Mouse (Mus musculus): ENCODE results near the gene Akr1b8. TPM values are rescaled to one million over a fixed set of nuclear protein-coding genes. Genes with fewer than 3 reads are reported as not detected.
"Not testable (repeated sequence)": the region's sequence is repeated elsewhere in the genome, so short reads cannot be mapped to it uniquely, and the experiment has no call there.

Gene Akr1b8
- polyA plus RNA-seq, 1 experiment from 2014 or later = 11.8 TPM

DNA sequence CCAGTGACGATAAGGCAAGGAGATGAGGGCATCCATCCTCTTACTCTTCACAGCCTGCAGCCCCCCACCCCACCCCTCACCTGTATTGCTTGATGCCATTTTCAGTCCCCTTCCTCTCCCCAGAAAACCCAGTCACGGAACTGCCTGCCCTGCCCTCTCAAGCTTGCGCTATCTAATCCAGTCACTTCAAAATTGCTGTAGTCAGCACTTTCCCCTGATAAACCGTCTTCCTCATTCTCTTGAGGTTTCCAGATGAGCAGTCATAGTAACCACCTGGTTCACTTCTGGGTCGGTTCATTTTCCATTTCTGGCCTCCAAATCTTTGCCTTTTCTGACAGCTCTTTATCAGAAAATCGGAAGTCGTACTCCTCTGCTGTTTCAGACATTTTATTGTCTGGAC lies 19.9 kb downstream of the Akr1b8 start:
- H3K36me3 ChIP-seq = no peaks in the 10 kb centered on the region
- no peak overlapping the region for H3K9ac ChIP-seq (replicated peaks)

GRCm38 (mm10) chr6:34375888-34376287 lies 22.0 kb downstream of the Akr1b8 start:
- ATAC-seq (ENCODE audit: insufficient number of reproducible peaks, insufficient read depth, low FRiP score, low TSS enrichment, low read depth) = not testable (repeated sequence)
- WGBS = 87% methylated on average over 5 of the region's 5 CpGs

More for the DNA sequence above, 19.9 kb downstream of the Akr1b8 start:
- H3K4me1 ChIP-seq (replicated peaks) = no peaks in the 10 kb centered on the region; the same call in 1 of the 2 replicates
- H3K27me3 ChIP-seq = no peaks in the 10 kb centered on the region
- no peak overlapping the region for H3K27ac ChIP-seq
- H3K4me2 ChIP-seq = no peak overlapping the region
- no peak for ATAC-seq (ENCODE audit: insufficient number of reproducible peaks, insufficient read depth, low FRiP score, low TSS enrichment, low read depth)
- no peaks in the 10 kb centered on the region for H3K9me3 ChIP-seq
- no peak overlapping the region for H3K4me3 ChIP-seq (replicated peaks)
- 84% methylated on average over 7 of the region's 7 CpGs for WGBS

DNA sequence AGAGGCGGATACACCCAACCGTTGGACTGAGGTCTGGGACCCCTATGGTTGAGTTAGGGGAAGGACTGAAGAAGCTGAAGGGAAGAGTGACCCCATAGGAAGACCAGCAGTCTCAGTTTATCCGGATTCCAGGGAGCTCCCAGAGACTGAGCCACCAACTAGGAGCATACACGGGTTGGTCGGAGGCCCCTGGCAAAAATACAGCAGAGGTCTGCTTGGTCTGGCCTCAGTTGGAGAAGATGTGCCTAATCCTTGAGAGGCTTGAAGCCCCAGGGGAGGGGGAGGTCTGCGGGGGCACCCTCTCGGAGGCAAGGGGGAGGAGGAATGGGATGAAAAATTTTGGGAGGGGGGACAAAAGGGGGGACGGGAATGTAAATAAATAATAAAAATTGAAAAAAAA lies 29.5 kb downstream of the Akr1b8 start:
- Histone ChIP-seq H3K27me3 (no peaks in the 10 kb centered on the region), H3K27ac (no peak overlapping the region), H3K9me3 (no peaks in the 10 kb centered on the region), H3K9ac (replicated peaks) (no peak overlapping the region), H3K4me2 (0 out of 2 replicates have a peak overlapping the region, but pooled peaks have one; percentile 74), H3K4me1 (replicated peaks) (peaks cover 9% of the 10 kb centered on the region; the same call in 1 of the 2 replicates), H3K36me3 (no peaks in the 10 kb centered on the region), H3K4me3 (replicated peaks) (no peak overlapping the region)
- no peak for ATAC-seq (ENCODE audit: insufficient number of reproducible peaks, insufficient read depth, low FRiP score, low TSS enrichment, low read depth)
- WGBS = 54% methylated on average over 8 of the region's 8 CpGs

More at GRCm38 (mm10) chr6:34375888-34376287, 22.0 kb downstream of the Akr1b8 start:
- not testable (repeated sequence) for H3K4me2 ChIP-seq; H3K4me3 ChIP-seq (replicated peaks); H3K9me3 ChIP-seq; H3K9ac ChIP-seq (replicated peaks); H3K4me1 ChIP-seq (replicated peaks); H3K27me3 ChIP-seq; H3K36me3 ChIP-seq; H3K27ac ChIP-seq

DNA sequence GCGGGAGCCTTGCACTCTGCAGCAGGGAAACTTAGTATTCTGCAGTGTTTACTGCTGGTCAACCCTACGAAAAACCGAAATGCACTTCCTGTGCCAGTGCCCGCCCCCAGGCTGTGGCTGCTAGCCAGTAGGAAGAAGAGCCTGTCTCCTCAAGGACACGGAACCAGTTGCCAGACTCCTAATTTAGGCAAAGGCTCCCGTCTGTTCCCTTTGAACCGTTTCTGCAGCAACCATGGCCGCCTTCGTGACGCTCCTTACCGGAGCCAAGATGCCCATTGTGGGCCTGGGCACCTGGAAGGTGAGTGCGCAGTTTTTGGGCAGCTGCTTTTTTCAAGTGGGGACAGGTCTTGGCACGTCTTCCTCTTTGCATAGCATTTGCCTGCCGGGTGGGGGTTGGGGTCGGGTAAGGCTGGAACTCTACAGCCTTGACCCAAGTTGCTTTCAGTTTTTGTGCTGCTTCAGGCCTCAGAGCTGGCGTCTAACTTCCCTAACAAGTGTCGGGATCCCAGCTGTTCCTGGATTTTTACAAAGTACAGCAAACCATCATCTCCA lies 30.3 kb downstream of the Akr1b8 start, which contains the start of gene Akr1b10:
TSS of gene Akr1b10 (plus strand) at position 109 of the 552 bp plus-strand sequence.
- Histone ChIP-seq H3K9me3 (no peaks in the 10 kb centered on the region), H3K9ac (replicated peaks) (peak within 1 kb of the TSS; percentile 51; the same call in 1 of the 2 replicates), H3K27ac (peak within 1 kb of the TSS; percentile 59), H3K27me3 (no peaks in the 10 kb centered on the region), H3K36me3 (peaks cover 6% of the 10 kb centered on the region; the same call in 1 of the 2 replicates), H3K4me2 (peak within 1 kb of the TSS; percentile 74), H3K4me3 (replicated peaks) (peak within 1 kb of the TSS; percentile 51), H3K4me1 (replicated peaks) (peaks cover 9% of the 10 kb centered on the region; the same call in 1 of the 2 replicates)
- no peak for ATAC-seq (ENCODE audit: insufficient number of reproducible peaks, insufficient read depth, low FRiP score, low TSS enrichment, low read depth)
- WGBS = under 1% methylated on average over 17 of the region's 17 CpGs

DNA sequence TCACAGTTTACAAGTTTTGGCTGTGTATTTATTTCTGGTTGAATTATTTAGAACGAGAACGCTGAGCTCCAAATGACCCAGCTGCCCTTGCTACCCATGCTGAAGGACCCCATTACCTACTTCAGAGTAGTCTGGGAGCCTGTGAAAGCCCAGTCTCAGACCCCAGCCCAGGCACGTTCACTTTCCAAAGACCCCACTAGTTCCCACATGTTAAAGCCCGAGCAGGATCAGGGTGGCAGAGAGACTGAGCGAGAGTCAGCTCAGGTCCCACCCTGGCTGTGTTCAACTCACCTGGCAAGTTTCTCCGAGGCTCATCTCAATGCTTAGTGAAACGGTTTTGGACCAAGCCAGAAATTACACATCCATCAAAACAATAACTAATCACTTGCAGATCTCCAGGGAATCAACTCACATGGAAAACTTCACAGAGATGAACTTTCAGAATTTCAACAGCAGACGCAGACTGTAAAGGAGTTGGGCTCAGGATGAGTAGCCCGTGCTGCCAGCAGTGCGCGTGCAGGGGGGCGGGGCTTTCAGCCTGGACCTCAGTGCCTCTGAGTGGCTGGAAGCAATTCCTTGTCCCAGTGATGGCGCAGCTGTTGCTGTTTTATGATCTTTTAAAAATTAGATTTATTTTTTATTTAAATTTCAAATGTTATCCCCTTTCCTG lies 30.9 kb downstream of the Akr1b8 start:
- Histone ChIP-seq H3K27me3 (no peaks in the 10 kb centered on the region), H3K4me2 (peak overlapping the region; percentile 74), H3K27ac (peak overlapping the region; percentile 59), H3K9me3 (no peaks in the 10 kb centered on the region), H3K36me3 (peaks cover 6% of the 10 kb centered on the region; the same call in 1 of the 2 replicates), H3K9ac (replicated peaks) (peak overlapping the region; percentile 51; the same call in 1 of the 2 replicates), H3K4me1 (replicated peaks) (peaks cover 9% of the 10 kb centered on the region; the same call in 1 of the 2 replicates), H3K4me3 (replicated peaks) (peak overlapping the region; percentile 51)
- 1% methylated on average over 13 of the region's 13 CpGs for WGBS
- peak; percentile 74 for ATAC-seq (ENCODE audit: insufficient number of reproducible peaks, insufficient read depth, low FRiP score, low TSS enrichment, low read depth)

DNA sequence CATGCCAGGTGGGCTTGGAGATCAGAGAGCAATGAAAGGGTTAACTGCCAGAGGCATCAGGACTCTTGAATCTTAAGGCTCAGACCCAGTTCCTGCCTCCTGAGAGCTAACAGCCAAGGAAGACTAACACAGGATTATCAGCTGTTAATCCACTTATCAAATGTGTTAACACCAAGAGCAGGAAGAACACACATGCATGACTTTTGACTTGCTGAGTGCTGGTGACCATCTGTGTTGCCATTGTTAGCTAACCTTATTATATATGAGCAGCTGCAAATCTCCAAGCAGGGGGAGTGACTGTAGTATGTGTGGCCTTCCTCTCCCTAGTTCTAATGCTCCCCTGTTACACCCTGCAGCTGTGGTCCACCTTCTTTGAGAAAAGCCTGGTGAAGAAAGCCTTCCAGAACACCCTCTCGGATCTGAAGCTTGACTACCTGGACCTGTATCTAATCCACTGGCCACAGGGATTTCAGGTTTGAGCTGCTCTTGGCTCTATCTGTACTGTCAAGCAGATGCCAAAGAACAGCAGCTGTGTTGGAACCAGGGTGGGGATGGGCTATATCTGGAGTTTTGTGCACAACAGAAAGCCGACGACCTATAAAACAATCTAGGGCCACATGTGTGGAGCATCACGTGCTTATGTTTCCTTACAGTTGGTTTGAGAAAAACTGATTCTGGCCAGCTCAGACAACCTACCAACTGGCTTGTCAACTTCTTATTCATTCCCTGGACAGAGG lies 34.7 kb downstream of the Akr1b8 start:
- no peak for ATAC-seq (ENCODE audit: insufficient number of reproducible peaks, insufficient read depth, low FRiP score, low TSS enrichment, low read depth)
- Histone ChIP-seq H3K4me2 (no peak overlapping the region), H3K9ac (replicated peaks) (no peak overlapping the region), H3K27ac (no peak overlapping the region), H3K36me3 (peaks cover 33% of the 10 kb centered on the region), H3K4me3 (replicated peaks) (no peak overlapping the region), H3K27me3 (no peaks in the 10 kb centered on the region), H3K4me1 (replicated peaks) (peaks cover 8% of the 10 kb centered on the region; the same call in 1 of the 2 replicates), H3K9me3 (0 out of 2 replicates have a peak, but pooled peaks cover 6% of the 10 kb centered on the region)
- 81% methylated on average over 4 of the region's 4 CpGs for WGBS

DNA sequence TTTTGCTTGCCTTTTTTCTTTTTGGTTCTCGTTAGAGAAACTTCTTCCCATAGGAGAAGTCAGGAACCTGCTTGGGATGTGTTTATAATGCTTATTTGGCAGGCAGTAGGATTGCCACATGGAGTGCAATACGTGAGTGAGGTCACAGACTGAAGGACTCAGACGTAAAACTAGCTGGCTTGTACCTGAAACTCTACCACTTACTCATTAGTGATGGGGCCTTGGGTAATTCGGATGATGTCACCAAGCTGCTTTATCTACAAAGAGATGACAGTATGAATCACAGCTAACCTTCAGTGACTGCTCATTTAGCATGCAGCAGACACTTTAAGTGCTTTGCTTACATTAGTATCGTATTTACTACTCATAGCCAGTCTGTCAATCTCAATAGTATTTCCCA lies 42.0 kb downstream of the Akr1b8 start:
- Histone ChIP-seq H3K4me3 (replicated peaks) (no peak overlapping the region), H3K27ac (no peak overlapping the region), H3K9me3 (0 out of 2 replicates have a peak, but pooled peaks cover 3% of the 10 kb centered on the region), H3K4me2 (no peak overlapping the region), H3K4me1 (replicated peaks) (no peaks in the 10 kb centered on the region), H3K27me3 (no peaks in the 10 kb centered on the region), H3K9ac (replicated peaks) (no peak overlapping the region), H3K36me3 (peaks cover 25% of the 10 kb centered on the region)
- WGBS = 77% methylated on average over 5 of the region's 5 CpGs
- no peak for ATAC-seq (ENCODE audit: insufficient number of reproducible peaks, insufficient read depth, low FRiP score, low TSS enrichment, low read depth)

DNA sequence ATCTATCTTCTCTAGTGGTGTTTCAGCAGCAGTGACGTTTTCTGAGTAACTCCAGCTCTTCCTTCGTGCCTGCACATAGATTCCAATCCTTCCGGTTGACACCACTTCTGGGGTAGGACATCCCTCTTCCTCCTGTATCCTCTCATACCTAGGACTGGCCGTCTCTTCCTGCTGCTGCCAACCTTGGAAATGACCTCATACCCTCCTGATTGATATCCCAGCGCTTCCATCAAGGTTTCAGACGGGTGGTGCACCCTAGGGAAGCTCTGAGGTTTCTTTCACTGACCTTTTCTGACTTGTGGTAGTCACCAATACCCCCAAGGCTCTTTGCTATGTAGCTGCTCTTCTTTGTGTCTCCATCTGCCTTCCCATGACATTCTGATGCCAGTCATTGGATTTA lies 44.5 kb downstream of the Akr1b8 start:
- H3K27me3 ChIP-seq = no peaks in the 10 kb centered on the region
- peaks cover 7% of the 10 kb centered on the region; the same call in 1 of the 2 replicates for H3K36me3 ChIP-seq
- H3K4me1 ChIP-seq (replicated peaks) = no peaks in the 10 kb centered on the region
- no peak overlapping the region for H3K4me3 ChIP-seq (replicated peaks)
- H3K4me2 ChIP-seq = no peak overlapping the region
- no peak overlapping the region for H3K9ac ChIP-seq (replicated peaks)
- no peak for ATAC-seq (ENCODE audit: insufficient number of reproducible peaks, insufficient read depth, low FRiP score, low TSS enrichment, low read depth)
- no peak overlapping the region for H3K27ac ChIP-seq
- 91% methylated on average over 6 of the region's 6 CpGs for WGBS
- H3K9me3 ChIP-seq = no peaks in the 10 kb centered on the region

DNA sequence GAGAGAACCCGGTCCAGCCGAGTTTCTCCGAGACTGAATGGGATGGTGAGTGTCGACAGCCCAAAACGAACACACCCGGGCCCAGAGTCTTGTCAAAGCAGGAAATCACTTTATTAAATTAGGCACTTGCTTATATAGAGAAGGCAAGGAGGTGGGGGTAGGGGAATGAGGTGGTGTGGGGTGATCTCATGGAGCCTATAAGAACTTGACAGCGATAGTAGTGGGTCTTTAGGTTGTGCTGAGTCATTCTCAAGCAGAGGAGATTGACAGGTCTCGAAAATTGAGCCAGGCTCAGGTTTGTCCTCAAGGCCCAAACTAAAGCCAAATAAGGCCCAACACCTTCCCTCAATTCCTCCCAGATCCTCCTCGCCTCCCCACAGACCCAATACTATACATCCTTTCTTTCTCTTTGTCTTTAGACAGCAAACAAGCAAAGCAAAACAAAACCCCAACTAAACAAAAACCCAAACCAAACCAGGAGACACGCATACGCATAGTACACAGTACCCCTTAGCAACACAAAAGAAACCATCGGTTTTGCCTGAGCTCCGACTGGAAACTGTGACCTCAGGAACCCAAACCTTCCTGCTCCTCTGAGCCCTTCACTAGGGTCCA lies 45.8 kb downstream of the Akr1b8 start:
- H3K9ac ChIP-seq (replicated peaks) = no peak overlapping the region
- H3K9me3 ChIP-seq = no peaks in the 10 kb centered on the region
- H3K27me3 ChIP-seq = no peaks in the 10 kb centered on the region
- H3K4me2 ChIP-seq = no peak overlapping the region
- no peak for ATAC-seq (ENCODE audit: insufficient number of reproducible peaks, insufficient read depth, low FRiP score, low TSS enrichment, low read depth)
- 82% methylated on average over 13 of the region's 13 CpGs for WGBS
- no peak overlapping the region for H3K27ac ChIP-seq
- H3K36me3 ChIP-seq = peaks cover 7% of the 10 kb centered on the region; the same call in 1 of the 2 replicates
- H3K4me3 ChIP-seq (replicated peaks) = no peak overlapping the region
- H3K4me1 ChIP-seq (replicated peaks) = no peaks in the 10 kb centered on the region

- Histone ChIP-seq H3K4me1 (replicated peaks) (no peaks in the 10 kb centered on the region), H3K36me3 (peaks cover 7% of the 10 kb centered on the region; the same call in 1 of the 2 replicates), H3K4me3 (replicated peaks) (no peak overlapping the region), H3K9me3 (no peaks in the 10 kb centered on the region), H3K9ac (replicated peaks) (no peak overlapping the region), H3K27ac (no peak overlapping the region), H3K27me3 (no peaks in the 10 kb centered on the region), H3K4me2 (no peak overlapping the region)
- no peak for ATAC-seq (ENCODE audit: insufficient number of reproducible peaks, insufficient read depth, low FRiP score, low TSS enrichment, low read depth)
- WGBS = 76% methylated on average over 2 of the region's 2 CpGs
Observed at GRCm38 (mm10) chr6:34400696-34401095, 46.8 kb downstream of the Akr1b8 start.

DNA sequence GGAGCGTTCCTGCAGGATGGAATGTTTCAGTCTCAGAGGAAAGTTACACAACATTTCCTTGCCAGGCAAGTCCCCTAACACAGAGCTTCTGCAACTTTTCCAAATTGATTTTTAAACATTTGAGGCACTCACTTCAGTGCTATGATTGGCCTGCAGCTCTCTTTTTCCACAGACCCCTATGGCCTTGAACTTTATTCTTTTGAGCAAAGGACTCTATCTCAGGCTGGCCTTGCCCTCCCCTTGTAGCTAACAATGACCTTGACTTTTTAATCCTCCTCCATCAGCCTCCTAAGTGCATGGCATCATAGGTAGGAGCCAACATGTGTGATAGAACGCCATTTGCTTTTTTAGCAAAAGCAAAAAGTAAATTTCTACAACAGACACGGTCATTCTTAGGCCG lies 52.8 kb downstream of the Akr1b8 start:
- Histone ChIP-seq H3K27ac (no peak overlapping the region), H3K4me1 (replicated peaks) (no peaks in the 10 kb centered on the region), H3K9ac (replicated peaks) (no peak overlapping the region), H3K9me3 (no peaks in the 10 kb centered on the region; the same call in 1 of the 2 replicates), H3K27me3 (no peaks in the 10 kb centered on the region), H3K4me3 (replicated peaks) (no peak overlapping the region), H3K36me3 (no peaks in the 10 kb centered on the region), H3K4me2 (no peak overlapping the region)
- WGBS = 91% methylated on average over 4 of the region's 4 CpGs
- no peak for ATAC-seq (ENCODE audit: insufficient number of reproducible peaks, insufficient read depth, low FRiP score, low TSS enrichment, low read depth)

All from limb, embryonic 12.5 days (tissue).